Mouse (Mus musculus): ENCODE results near the gene Adarb2. TPM values are rescaled to one million over a fixed set of nuclear protein-coding genes. Genes with fewer than 3 reads are reported as not detected.

The Adarb2 gene
- total RNA-seq, 4 experiments from 2014 or later = 21.7 to 32.0 (median 23.5) TPM

- no peak for DNase-seq (ENCODE audit: low spot score in 2 of 2)
Observed at GRCm38 (mm10) chr13:8664615-8665240, 462.1 kb downstream of the Adarb2 start.

- no peak for DNase-seq (ENCODE audit: low spot score in 2 of 2)
Observed at GRCm38 (mm10) chr13:8677174-8677573, 474.5 kb downstream of the Adarb2 start.

GRCm38 (mm10) chr13:8680470-8681129 lies 477.9 kb downstream of the Adarb2 start:
- no peak for DNase-seq (ENCODE audit: low spot score in 2 of 2)

- no peak for DNase-seq (ENCODE audit: low spot score in 2 of 2)
Observed at GRCm38 (mm10) chr13:8691448-8691847, 488.8 kb downstream of the Adarb2 start.

- no peak for DNase-seq (ENCODE audit: low spot score in 2 of 2)
Observed at GRCm38 (mm10) chr13:8692787-8693186, 490.1 kb downstream of the Adarb2 start.

GRCm38 (mm10) chr13:8698451-8698850 lies 495.8 kb downstream of the Adarb2 start:
- no peak for DNase-seq (ENCODE audit: low spot score in 2 of 2)

GRCm38 (mm10) chr13:8699831-8700230 lies 497.2 kb downstream of the Adarb2 start:
- no peak for DNase-seq (ENCODE audit: low spot score in 2 of 2)

- no peak for DNase-seq (ENCODE audit: low spot score in 2 of 2)
Observed at GRCm38 (mm10) chr13:8700981-8701380, 498.3 kb downstream of the Adarb2 start.

- no peak for DNase-seq (ENCODE audit: low spot score in 2 of 2)
Observed at GRCm38 (mm10) chr13:8705296-8705695, 502.6 kb downstream of the Adarb2 start.

- no peak for DNase-seq (ENCODE audit: low spot score in 2 of 2)
Observed at GRCm38 (mm10) chr13:8713377-8713776, 510.7 kb downstream of the Adarb2 start.

GRCm38 (mm10) chr13:8729972-8730645 lies 527.4 kb downstream of the Adarb2 start:
- no peak for DNase-seq (ENCODE audit: low spot score in 2 of 2)

- no peak for DNase-seq (ENCODE audit: low spot score in 2 of 2)
Observed at GRCm38 (mm10) chr13:8737139-8737865, 534.6 kb downstream of the Adarb2 start.

GRCm38 (mm10) chr13:8742792-8743191 lies 540.1 kb downstream of the Adarb2 start:
- DNase-seq (ENCODE audit: low spot score in 2 of 2) = no peak

- no peak for DNase-seq (ENCODE audit: low spot score in 2 of 2)
Observed at GRCm38 (mm10) chr13:8744565-8744964, 541.9 kb downstream of the Adarb2 start.

GRCm38 (mm10) chr13:8745596-8745995 lies 542.9 kb downstream of the Adarb2 start:
- no peak for DNase-seq (ENCODE audit: low spot score in 2 of 2)

GRCm38 (mm10) chr13:8749451-8749850 lies 546.8 kb downstream of the Adarb2 start:
- no peak for DNase-seq (ENCODE audit: low spot score in 2 of 2)

- no peak for DNase-seq (ENCODE audit: low spot score in 2 of 2)
Observed at GRCm38 (mm10) chr13:8760940-8761339, 558.3 kb downstream of the Adarb2 start.

GRCm38 (mm10) chr13:8769654-8770227 lies 567.1 kb downstream of the Adarb2 start:
- no peak for DNase-seq (ENCODE audit: low spot score in 2 of 2)

GRCm38 (mm10) chr13:8770616-8771015 lies 568.0 kb downstream of the Adarb2 start:
- DNase-seq (ENCODE audit: low spot score in 2 of 2) = no peak

GRCm38 (mm10) chr13:8780441-8780840 lies 577.8 kb downstream of the Adarb2 start:
- no peak for DNase-seq (ENCODE audit: low spot score in 2 of 2)

GRCm38 (mm10) chr13:8782636-8783035 lies 580.0 kb downstream of the Adarb2 start:
- DNase-seq (ENCODE audit: low spot score in 2 of 2) = no peak
